Mouse (Mus musculus): ENCODE measurements around the gene Ciz1.

The Ciz1 gene

GRCm38 (mm10) chr2:32417486-32417885 lies 65.4 kb downstream of the Ciz1 start:
- no peak for DNase-seq (ENCODE audit: low spot score)

- DNase-seq (ENCODE audit: low spot score): no peak
Measured at GRCm38 (mm10) chr2:32418430-32419151, 66.5 kb downstream of the Ciz1 start.

GRCm38 (mm10) chr2:32419359-32419758 lies 67.2 kb downstream of the Ciz1 start:
- peak; percentile 26 for DNase-seq (ENCODE audit: low spot score)

GRCm38 (mm10) chr2:32420066-32420608 lies 68.0 kb downstream of the Ciz1 start:
- no peak for DNase-seq (ENCODE audit: low spot score)

GRCm38 (mm10) chr2:32420647-32421046 lies 68.5 kb downstream of the Ciz1 start:
- no peak for DNase-seq (ENCODE audit: low spot score)

- DNase-seq (ENCODE audit: low spot score): no peak
Measured at GRCm38 (mm10) chr2:32421851-32422251, 69.7 kb downstream of the Ciz1 start.

GRCm38 (mm10) chr2:32423481-32424331 lies 71.6 kb downstream of the Ciz1 start:
- DNase-seq (ENCODE audit: low spot score): peak; percentile 51

- no peak for DNase-seq (ENCODE audit: low spot score)
Measured at GRCm38 (mm10) chr2:32424796-32425195, 72.7 kb downstream of the Ciz1 start.

- no peak for DNase-seq (ENCODE audit: low spot score)
Measured at GRCm38 (mm10) chr2:32425568-32425967, 73.4 kb downstream of the Ciz1 start.

GRCm38 (mm10) chr2:32426141-32426540 lies 74.0 kb downstream of the Ciz1 start:
- no peak for DNase-seq (ENCODE audit: low spot score)

- no peak for DNase-seq (ENCODE audit: low spot score)
Measured at GRCm38 (mm10) chr2:32427720-32428119, 75.6 kb downstream of the Ciz1 start.

- DNase-seq (ENCODE audit: low spot score): no peak
Measured at GRCm38 (mm10) chr2:32428262-32428722, 76.2 kb downstream of the Ciz1 start.

- no peak for DNase-seq (ENCODE audit: low spot score)
Measured at GRCm38 (mm10) chr2:32429215-32429891, 77.2 kb downstream of the Ciz1 start.
